9 mouse cellular contexts compared by ENCODE assay signal in genomic region chr9:45299231-45300006, GRCm38 (mm10). TPM values are rescaled to one million over a fixed set of nuclear protein-coding genes. Genes with fewer than 3 reads are reported as not detected.
DNase-seq lines count a peak whose midpoint lies in the region; ATAC-seq and TF ChIP-seq lines count a peak whose summit lies in the region.
"Had no signal": no experiment of that assay in that cellular context is flagged by ENCODE, and none has a peak within 500 bp of the region (broad histone marks: within the 10 kb centered on the region; RNA-seq: fewer than 3 reads in every experiment).

No protein-coding gene starts in this region.

- TF ChIP-seq EP300 in heart, postnatal 0 days (IDR thresholded peaks at IDR 0.05; ENCODE audit: low read depth), result no peak

- peaks cover 12% of the 10 kb centered on the region for H3K4me1 ChIP-seq in hindbrain, embryonic 10.5 days (replicated peaks)
- H3K4me1 ChIP-seq in hindbrain, embryonic 16.5 days (ENCODE audit: control insufficient read depth, insufficient read depth, low read depth, low read length), result no peaks in the 10 kb centered on the region
- no peaks in the 10 kb centered on the region for H3K4me1 ChIP-seq in heart, postnatal 0 days (ENCODE audit: control insufficient read depth, insufficient read depth)
- peaks cover 78% of the 10 kb centered on the region for H3K4me1 ChIP-seq in megakaryocyte, embryonic 14.5 days

- H3K4me3 ChIP-seq in hindbrain, embryonic 10.5 days, result no peak overlapping the region
- no peak overlapping the region for H3K4me3 ChIP-seq in hindbrain, embryonic 16.5 days (ENCODE audit: low read length)
- no peak overlapping the region for H3K4me3 ChIP-seq in heart, postnatal 0 days (ENCODE audit: low read depth, low read length)
- H3K4me3 ChIP-seq in megakaryocyte, embryonic 14.5 days (replicated peaks), result peak overlapping the region; percentile 66
- H3K4me3 ChIP-seq: midbrain, embryonic 12.5 days had no signal

- no peak overlapping the region for H3K27ac ChIP-seq in hindbrain, embryonic 10.5 days
- no peak overlapping the region for H3K27ac ChIP-seq in hindbrain, embryonic 16.5 days (ENCODE audit: low read depth, low read length)
- no peak overlapping the region for H3K27ac ChIP-seq in heart, postnatal 0 days (ENCODE audit: low read depth)
- H3K27ac ChIP-seq: midbrain, embryonic 12.5 days had no signal

- peak; percentile 56 for TF ChIP-seq CTCF in heart, postnatal 0 days (IDR thresholded peaks at IDR 0.05; ENCODE audit: low read depth)

- DNase-seq in hindbrain, embryonic 10.5 days (ENCODE audit: low spot score), result peak; percentile 51
- DNase-seq in CD8-positive naive resting alpha-beta T cell, adult 2 months (ENCODE audit: low read depth in 2 of 2, low spot score in 2 of 2), result peak; percentile 42 to 62
- DNase-seq in ZHBTc4 (ENCODE audit: low read depth, low spot score), result peak; percentile 85
- no peak for DNase-seq in heart, postnatal 0 days (ENCODE audit: low spot score)
- peak; percentile 43 for DNase-seq in testis, postnatal 14 days (ENCODE audit: low spot score)

- H3K9me3 ChIP-seq in hindbrain, embryonic 10.5 days, result no peaks in the 10 kb centered on the region; the same call in 1 of the 2 replicates
- H3K9me3 ChIP-seq in hindbrain, embryonic 16.5 days (ENCODE audit: control insufficient read depth, low read length), result no peaks in the 10 kb centered on the region
- no peaks in the 10 kb centered on the region; the same call in 1 of the 2 replicates for H3K9me3 ChIP-seq in heart, postnatal 0 days (replicated peaks; ENCODE audit: control insufficient read depth, low read length)
- no peaks in the 10 kb centered on the region for H3K9me3 ChIP-seq in megakaryocyte, embryonic 14.5 days

- H3K36me3 ChIP-seq in hindbrain, embryonic 10.5 days, result no peaks in the 10 kb centered on the region
- H3K36me3 ChIP-seq in hindbrain, embryonic 16.5 days (ENCODE audit: control insufficient read depth, insufficient read depth, low read length), result no peaks in the 10 kb centered on the region
- no peaks in the 10 kb centered on the region for H3K36me3 ChIP-seq in heart, postnatal 0 days (replicated peaks; ENCODE audit: control insufficient read depth, insufficient read depth, low read length)
- H3K36me3 ChIP-seq in megakaryocyte, embryonic 14.5 days (replicated peaks; ENCODE audit: low read length), result no peaks in the 10 kb centered on the region
- H3K36me3 ChIP-seq: midbrain, embryonic 12.5 days had no signal

- no peak overlapping the region for H3K9ac ChIP-seq in hindbrain, embryonic 16.5 days (ENCODE audit: low read depth, low read length)
- H3K9ac ChIP-seq in heart, postnatal 0 days (replicated peaks; ENCODE audit: low read depth, low read length), result no peak overlapping the region
- H3K9ac ChIP-seq: midbrain, embryonic 12.5 days had no signal

- ATAC-seq in hindbrain, embryonic 16.5 days, result no peak
- no peak for ATAC-seq in heart, postnatal 0 days (ENCODE audit: insufficient read depth, low read depth)
- ATAC-seq in frontal cortex, adult (ENCODE audit: low TSS enrichment), result no peak

- H3K27me3 ChIP-seq in hindbrain, embryonic 10.5 days (ENCODE audit: insufficient read depth, poor library complexity, severe bottlenecking), result peaks cover 25% of the 10 kb centered on the region; the same call in 1 of the 2 replicates
- H3K27me3 ChIP-seq in hindbrain, embryonic 16.5 days (replicated peaks; ENCODE audit: control insufficient read depth, insufficient read depth, low read length), result no peaks in the 10 kb centered on the region
- no peaks in the 10 kb centered on the region for H3K27me3 ChIP-seq in heart, postnatal 0 days (ENCODE audit: control insufficient read depth, insufficient read depth, low read length)
- H3K27me3 ChIP-seq in megakaryocyte, embryonic 14.5 days (replicated peaks), result no peaks in the 10 kb centered on the region

- WGBS in hindbrain, embryonic 10.5 days, result 78% methylated on average over 11 of the region's 11 CpGs
- 81% methylated on average over 11 of the region's 11 CpGs for WGBS in hindbrain, embryonic 16.5 days
- 78% methylated on average over 11 of the region's 11 CpGs for WGBS in heart, postnatal 0 days

- H3K4me2 ChIP-seq in hindbrain, embryonic 16.5 days (ENCODE audit: low read length), result no peak overlapping the region
- no peak overlapping the region for H3K4me2 ChIP-seq in heart, postnatal 0 days (ENCODE audit: low read depth, low read length)

RNA-seq across cellular contexts. Expression of gene Tmprss13, which starts 19.5 kb away (rescaled TPM):
- 0.11 and 0.12 TPM in 2 replicates for polyA plus RNA-seq in hindbrain, embryonic 10.5 days (2016; fragmentation: Nextera tagmentation; extraction: Ambion mirVana)
- polyA plus RNA-seq in hindbrain, embryonic 16.5 days (2015; fragmentation: Nextera tagmentation; extraction: Ambion mirVana), result 0.06 TPM in 1 of 2 replicates, not detected in the other
- 0.15 TPM in 1 of 2 replicates, not detected in the other for total RNA-seq in heart, postnatal 0 days (2014; rRNA removed; ENCODE audit: low replicate concordance)
- 0.16 and 0.23 TPM in 2 replicates for polyA plus RNA-seq in heart, postnatal 0 days (2015; fragmentation: Nextera tagmentation; extraction: Ambion mirVana)
- polyA plus RNA-seq in megakaryocyte, embryonic 14.5 days (2012; ENCODE audit: insufficient read depth, low replicate concordance), result 0.02 TPM in 1 of 2 replicates, not detected in the other

RNA-seq across cellular contexts. Expression of gene Il10ra, which starts 30.5 kb away (rescaled TPM):
- 0.65 and 0.71 TPM in 2 replicates for polyA plus RNA-seq in hindbrain, embryonic 10.5 days (2016; fragmentation: Nextera tagmentation; extraction: Ambion mirVana)
- 0.70 and 0.94 TPM in 2 replicates for polyA plus RNA-seq in hindbrain, embryonic 16.5 days (2015; fragmentation: Nextera tagmentation; extraction: Ambion mirVana)
- total RNA-seq in heart, postnatal 0 days (2014; rRNA removed; ENCODE audit: low replicate concordance), result 0.58 and 2.5 TPM in 2 replicates
- polyA plus RNA-seq in heart, postnatal 0 days (2015; fragmentation: Nextera tagmentation; extraction: Ambion mirVana), result 0.47 and 0.60 TPM in 2 replicates
- 4.8 and 7.7 TPM in 2 replicates for polyA plus RNA-seq in megakaryocyte, embryonic 14.5 days (2012; ENCODE audit: insufficient read depth, low replicate concordance)
